Comparison of ENCODE assay signal across 11 mouse cellular contexts in genomic region chr15:25828464-25828863, GRCm38 (mm10). TPM values are rescaled to one million over a fixed set of nuclear protein-coding genes. Genes with fewer than 3 reads are reported as not detected.
A peak's percentile ranks its signal among the peaks of the same experiment; 100 is the strongest.
DNase-seq lines count a peak whose midpoint lies in the region; ATAC-seq and TF ChIP-seq lines count a peak whose summit lies in the region.
"Had no signal": no experiment of that assay in that cellular context is flagged by ENCODE, and none has a peak within 500 bp of the region (broad histone marks: within the 10 kb centered on the region; RNA-seq: fewer than 3 reads in every experiment).

No protein-coding gene starts in this region.

- H3K4me3 ChIP-seq in liver, adult 2 months (ENCODE audit: insufficient read depth, low read depth, low read length): no peak overlapping the region
- H3K4me3 ChIP-seq in liver, embryonic 12.5 days: no peak overlapping the region
- no peak overlapping the region for H3K4me3 ChIP-seq in liver, embryonic 16.5 days (ENCODE audit: low read depth, low read length)

- no peaks in the 10 kb centered on the region for H3K79me2 ChIP-seq in liver, adult 2 months (ENCODE audit: control insufficient read depth, insufficient read depth, low read length)

- ATAC-seq in liver, embryonic 12.5 days: no peak
- ATAC-seq in liver, embryonic 16.5 days (ENCODE audit: low read depth): peak; percentile 56

- TF ChIP-seq CTCF in liver, adult 2 months (IDR thresholded peaks at IDR 0.05; ENCODE audit: low read depth, low read length): no peak

- H3K4me2 ChIP-seq in liver, embryonic 12.5 days: no peak overlapping the region
- no peak overlapping the region for H3K4me2 ChIP-seq in liver, embryonic 16.5 days (ENCODE audit: low read depth, low read length)

- H3K4me1 ChIP-seq in liver, adult 2 months (ENCODE audit: control insufficient read depth, insufficient read depth, low read length): peaks cover 4% of the 10 kb centered on the region; the same call in 1 of the 2 replicates
- H3K4me1 ChIP-seq in liver, embryonic 12.5 days: 0 out of 2 replicates have a peak, but pooled peaks cover 4% of the 10 kb centered on the region
- H3K4me1 ChIP-seq in liver, embryonic 16.5 days (ENCODE audit: control insufficient read depth, low read depth, low read length): no peaks in the 10 kb centered on the region

- H3K9ac ChIP-seq in liver, adult 2 months (ENCODE audit: low read depth, low read length): no peak overlapping the region
- H3K9ac ChIP-seq in liver, embryonic 12.5 days: no peak overlapping the region
- H3K9ac ChIP-seq in liver, embryonic 16.5 days (ENCODE audit: low read depth, low read length): no peak overlapping the region

- H3K27ac ChIP-seq in liver, adult 2 months (replicated peaks; ENCODE audit: insufficient read depth, low read depth, low read length): no peak overlapping the region
- no peak overlapping the region for H3K27ac ChIP-seq in liver, embryonic 12.5 days
- H3K27ac ChIP-seq in liver, embryonic 16.5 days (ENCODE audit: low read length): no peak overlapping the region

- 62% methylated on average over 10 of the region's 10 CpGs for WGBS in liver, adult 2 months
- WGBS in liver, embryonic 12.5 days (ENCODE audit: insufficient replicate concordance): 14% methylated on average over 10 of the region's 10 CpGs
- 13% methylated on average over 10 of the region's 10 CpGs for WGBS in liver, embryonic 16.5 days (ENCODE audit: insufficient replicate concordance)

- DNase-seq in liver, adult 2 months (ENCODE audit: extremely low read depth, low read depth, low spot score): peak; percentile 48
- peak; percentile 90 for DNase-seq in R1 (ENCODE audit: low read depth, low spot score)
- DNase-seq in spleen, adult 18-20 months: peak; percentile 32 to 44
- no peak for DNase-seq in left cerebral cortex, postnatal 36 days (ENCODE audit: low spot score in 2 of 2)
- DNase-seq in cerebellum, adult 11-12 months: no peak
- no peak for DNase-seq in urinary bladder, adult 2 months (ENCODE audit: low spot score)
- DNase-seq: cerebellum, postnatal 10 days; heart, postnatal 10 days; kidney, adult 8-10 months had no signal

- H3K9me3 ChIP-seq in liver, embryonic 12.5 days (replicated peaks): no peaks in the 10 kb centered on the region
- H3K9me3 ChIP-seq in liver, embryonic 16.5 days (replicated peaks; ENCODE audit: control insufficient read depth, low read length): no peaks in the 10 kb centered on the region

- no peaks in the 10 kb centered on the region for H3K36me3 ChIP-seq in liver, adult 2 months (ENCODE audit: control insufficient read depth, insufficient read depth, low read length)
- no peaks in the 10 kb centered on the region for H3K36me3 ChIP-seq in liver, embryonic 12.5 days
- no peaks in the 10 kb centered on the region for H3K36me3 ChIP-seq in liver, embryonic 16.5 days (ENCODE audit: control insufficient read depth, insufficient read depth)

- H3K27me3 ChIP-seq in liver, adult 2 months (ENCODE audit: control insufficient read depth, insufficient read depth, low read length): no peaks in the 10 kb centered on the region
- H3K27me3 ChIP-seq in liver, embryonic 12.5 days (replicated peaks): no peaks in the 10 kb centered on the region
- H3K27me3 ChIP-seq in liver, embryonic 16.5 days (ENCODE audit: control insufficient read depth, insufficient read depth, low read depth, low read length): no peaks in the 10 kb centered on the region

- no peak for TF ChIP-seq POLR2A in liver, adult 2 months (IDR thresholded peaks at IDR 0.05; ENCODE audit: extremely low read depth, insufficient read depth, low read length)

- intact Hi-C loops in left cerebral cortex, postnatal 36 days (cut with DNase I): no loop called here

RNA-seq across cellular contexts. Expression of gene Retreg1, which starts 14.5 kb away (rescaled TPM):
- total RNA-seq in liver, adult 2 months (2014; rRNA removed): 176 and 192 TPM in 2 replicates
- polyA plus RNA-seq in liver, adult 2 months (2012; rRNA removed): 16.1 and 19.5 TPM in 2 replicates
- 1.0 and 1.1 TPM in 2 replicates for polyA plus RNA-seq in liver, embryonic 12.5 days (2016; fragmentation: Nextera tagmentation; extraction: Ambion mirVana)
- polyA plus RNA-seq in liver, embryonic 16.5 days (2015; fragmentation: Nextera tagmentation; extraction: Ambion mirVana): 7.4 and 10.1 TPM in 2 replicates
- total RNA-seq in left cerebral cortex, postnatal 36 days (2021): 10 to 100 TPM; 32.2 to 34.2 TPM
- polyA plus RNA-seq in urinary bladder, adult 2 months (2012; rRNA removed): 12.3 and 13.6 TPM in 2 replicates

Comparison
In these comparisons a context has a peak if more than half of its experiments do, and no peak if none do; other contexts are left out.
1. DNase-seq: peak in liver, adult 2 months (single experiment), R1 (single experiment) and spleen, adult 18-20 months (2 of 2); none in left cerebral cortex, postnatal 36 days (0 of 2), cerebellum, adult 11-12 months (single experiment) and urinary bladder, adult 2 months (single experiment).